Mouse (Mus musculus): ENCODE measurements around the gene Efcab7.

DNA sequence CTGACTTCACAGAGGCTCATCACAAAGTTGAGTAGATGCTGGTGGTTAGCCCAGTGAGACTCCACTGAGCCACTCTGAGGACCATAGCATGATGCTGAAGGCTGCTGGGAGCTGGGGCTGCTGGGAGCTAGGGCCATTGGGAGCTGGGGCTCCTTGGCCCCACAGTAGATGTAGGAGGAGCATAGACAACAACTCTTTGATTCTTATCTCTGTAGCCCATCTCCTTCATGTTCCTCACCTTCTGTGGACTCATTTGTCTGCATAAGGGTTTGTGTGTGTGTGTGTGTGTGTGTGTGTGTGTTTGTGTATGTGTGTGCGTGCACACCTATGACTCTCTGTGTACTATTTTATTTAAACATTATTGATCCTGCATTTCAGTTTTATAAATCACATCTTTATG lies 118.9 kb downstream of the Efcab7 start:
- TF ChIP-seq CTCF (IDR thresholded peaks at IDR 0.05; ENCODE audit: insufficient read depth, low read depth, low read length) (no peak), POLR2A (IDR thresholded peaks at IDR 0.05; ENCODE audit: insufficient read depth, low read depth, low read length) (no peak)
